Mouse (Mus musculus) C2C12 (cell line): ENCODE measurements around the gene Rilp.

Experiments
- CTCF ChIP-seq: IDR thresholded peaks from one replicate; pipeline ENCODE4 v1.5.1; 2011; ENCODE audit not compliant: control insufficient read depth, insufficient read depth, insufficient read length
- MAX ChIP-seq: IDR thresholded peaks from one replicate; pipeline ENCODE4 v1.6.1; 2011; ENCODE audit warnings: mild to moderate bottlenecking, control low read depth
- MYOD1 ChIP-seq: IDR thresholded peaks from one replicate; pipeline ENCODE4 v1.6.1; 2011; ENCODE audit warnings: low read depth; ENCODE audit not compliant: control insufficient read depth, insufficient read length
- MYOG ChIP-seq: IDR thresholded peaks from one replicate; pipeline ENCODE4 v1.6.1; 2011; ENCODE audit not compliant: control insufficient read depth, insufficient read length; ENCODE audit errors: extremely low read depth
- USF1 ChIP-seq: IDR thresholded peaks from one replicate; pipeline ENCODE4 v1.6.1; 2011; ENCODE audit warnings: low read depth, mild to moderate bottlenecking, control low read depth, moderate library complexity

GRCm38 (mm10) chr11:75494296-75495049 is 15.4 kb upstream of the Rilp start:
- TF ChIP-seq CTCF: no peak
- no peak for TF ChIP-seq USF1
- TF ChIP-seq MAX: no peak
- TF ChIP-seq MYOG: no peak
- TF ChIP-seq MYOD1: no peak
